Mouse (Mus musculus): Measurements from ENCODE around the gene Lsr. TPM values are rescaled to one million over a fixed set of nuclear protein-coding genes. Genes with fewer than 3 reads are reported as not detected.

Lsr gene
- not detected in 2 replicates for polyA plus RNA-seq (2011; ENCODE audit: insufficient read length, low read depth, missing spikeins)

- H3K27ac ChIP-seq (ENCODE audit: insufficient read depth, low read length), result no peak within 1 kb of the TSS
Observed at GRCm38 (mm10) chr7:30973251-30973500, at the start of gene Lsr. Gene Lsr, minus strand, starts transcription at chr7:30973464.

DNA sequence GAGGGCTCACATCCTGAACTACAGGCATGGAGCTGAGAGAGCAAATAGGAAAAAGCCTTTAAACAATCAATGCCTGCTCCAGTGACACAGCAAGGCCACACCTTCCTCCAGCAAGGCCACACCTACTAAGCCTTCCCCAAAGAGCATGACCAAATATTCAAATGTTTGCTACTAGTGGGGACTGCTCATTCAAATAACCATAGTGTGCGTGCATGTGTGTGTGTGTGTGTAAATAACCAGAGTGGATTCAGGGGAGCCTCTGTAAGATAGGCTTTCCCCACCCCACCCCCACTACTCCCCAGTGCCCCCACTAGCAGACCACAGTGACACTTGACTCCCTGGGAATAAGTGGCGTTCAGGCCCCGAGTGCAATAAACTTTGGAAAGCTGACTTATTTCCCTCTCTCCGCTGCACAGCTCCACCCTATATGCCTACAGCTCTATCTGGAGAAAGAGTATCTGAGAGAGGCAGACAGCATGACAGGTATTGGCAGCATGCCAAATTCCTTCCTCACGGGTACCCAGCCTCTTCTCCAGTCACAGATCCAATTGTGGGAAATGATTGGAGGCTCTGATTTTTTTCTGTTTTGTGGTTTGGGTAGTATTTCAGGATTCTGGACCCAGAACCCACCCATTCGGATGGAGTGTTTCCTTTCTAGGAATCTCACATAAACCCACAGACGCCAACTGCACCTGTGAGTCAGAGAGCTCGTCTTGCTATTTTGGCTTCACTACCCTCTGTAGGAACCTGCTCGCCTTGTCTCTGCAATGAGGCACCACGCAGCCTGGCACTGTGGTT lies 44.0 kb upstream of the Lsr start:
- no peak overlapping the region for H3K27ac ChIP-seq (ENCODE audit: insufficient read depth, low read length)
- H3K4me1 ChIP-seq (ENCODE audit: control insufficient read depth, insufficient read depth, low read length), result peaks cover 3% of the 10 kb centered on the region
- no peak for TF ChIP-seq POLR2A (IDR thresholded peaks at IDR 0.05; ENCODE audit: low read depth, low read length)
- TF ChIP-seq CTCF (IDR thresholded peaks at IDR 0.05; ENCODE audit: borderline replicate concordance, insufficient read depth, low read length), result no peak
- no peak overlapping the region for H3K4me3 ChIP-seq (ENCODE audit: insufficient read depth, low read length)

More at GRCm38 (mm10) chr7:30973251-30973500, at the start of gene Lsr:
- no peak for TF ChIP-seq CTCF (IDR thresholded peaks at IDR 0.05; ENCODE audit: borderline replicate concordance, insufficient read depth, low read length)
- H3K4me3 ChIP-seq (ENCODE audit: insufficient read depth, low read length), result peak within 1 kb of the TSS; percentile 34
- no peaks in the 10 kb centered on the region for H3K4me1 ChIP-seq (ENCODE audit: control insufficient read depth, insufficient read depth, low read length)

DNA sequence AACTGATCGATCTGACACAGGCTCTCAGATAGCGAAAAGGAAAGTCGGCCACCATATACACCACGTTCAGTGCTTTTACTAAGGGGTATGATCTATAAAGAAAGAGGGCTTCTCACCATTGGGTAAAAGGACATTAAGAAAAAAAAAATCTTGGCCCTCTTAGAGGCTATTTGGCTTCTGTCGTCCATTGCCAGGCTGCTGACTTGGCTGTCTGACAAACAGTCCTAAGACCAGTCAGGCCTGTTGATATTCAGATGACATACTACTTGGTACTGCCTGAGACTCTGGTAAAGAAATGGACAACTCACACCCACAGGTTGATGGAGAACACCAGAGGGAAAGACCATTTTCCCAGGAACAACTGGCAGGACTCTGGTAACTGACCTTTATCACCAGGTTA lies 39.7 kb upstream of the Lsr start:
- H3K4me3 ChIP-seq (ENCODE audit: insufficient read depth, low read length), result no peak overlapping the region
- no peak for TF ChIP-seq POLR2A (IDR thresholded peaks at IDR 0.05; ENCODE audit: low read depth, low read length)
- TF ChIP-seq CTCF (IDR thresholded peaks at IDR 0.05; ENCODE audit: borderline replicate concordance, insufficient read depth, low read length), result no peak
- H3K4me1 ChIP-seq (ENCODE audit: control insufficient read depth, insufficient read depth, low read length), result peaks cover 3% of the 10 kb centered on the region
- no peak overlapping the region for H3K27ac ChIP-seq (ENCODE audit: insufficient read depth, low read length)

- TF ChIP-seq POLR2A (IDR thresholded peaks at IDR 0.05; ENCODE audit: low read depth, low read length) (no peak), CTCF (IDR thresholded peaks at IDR 0.05; ENCODE audit: borderline replicate concordance, insufficient read depth, low read length) (no peak)
- no peak overlapping the region for H3K4me3 ChIP-seq (ENCODE audit: insufficient read depth, low read length)
- H3K4me1 ChIP-seq (ENCODE audit: control insufficient read depth, insufficient read depth, low read length), result no peaks in the 10 kb centered on the region; the same call in 1 of the 2 replicates
- no peak overlapping the region for H3K27ac ChIP-seq (ENCODE audit: insufficient read depth, low read length)
Observed at GRCm38 (mm10) chr7:31008889-31009288, 35.6 kb upstream of the Lsr start.

DNA sequence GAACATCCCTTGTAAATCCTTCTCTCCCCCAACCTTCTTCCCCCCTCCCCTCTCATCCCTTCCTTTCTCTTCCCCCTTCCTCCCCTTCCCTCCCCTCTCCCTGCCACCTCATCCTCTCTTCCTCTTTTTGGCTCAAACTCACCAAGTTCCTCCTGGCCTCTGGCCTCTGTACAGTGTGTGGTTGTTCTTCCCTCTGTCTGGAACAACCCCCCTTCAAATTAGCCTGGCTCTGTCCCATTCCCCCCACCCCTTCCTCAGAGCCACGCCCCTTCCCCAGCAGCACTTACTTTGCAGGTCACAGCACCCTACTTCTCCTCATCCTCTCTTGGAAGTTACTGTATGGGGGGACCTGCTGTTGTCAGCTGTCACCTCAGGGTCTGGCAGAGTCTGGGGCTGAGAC lies 34.9 kb upstream of the Lsr start:
- no peak overlapping the region for H3K4me3 ChIP-seq (ENCODE audit: insufficient read depth, low read length)
- H3K27ac ChIP-seq (ENCODE audit: insufficient read depth, low read length), result no peak overlapping the region
- H3K4me1 ChIP-seq (ENCODE audit: control insufficient read depth, insufficient read depth, low read length), result no peaks in the 10 kb centered on the region; the same call in 1 of the 2 replicates
- TF ChIP-seq CTCF (IDR thresholded peaks at IDR 0.05; ENCODE audit: borderline replicate concordance, insufficient read depth, low read length) (no peak), POLR2A (IDR thresholded peaks at IDR 0.05; ENCODE audit: low read depth, low read length) (no peak)

DNA sequence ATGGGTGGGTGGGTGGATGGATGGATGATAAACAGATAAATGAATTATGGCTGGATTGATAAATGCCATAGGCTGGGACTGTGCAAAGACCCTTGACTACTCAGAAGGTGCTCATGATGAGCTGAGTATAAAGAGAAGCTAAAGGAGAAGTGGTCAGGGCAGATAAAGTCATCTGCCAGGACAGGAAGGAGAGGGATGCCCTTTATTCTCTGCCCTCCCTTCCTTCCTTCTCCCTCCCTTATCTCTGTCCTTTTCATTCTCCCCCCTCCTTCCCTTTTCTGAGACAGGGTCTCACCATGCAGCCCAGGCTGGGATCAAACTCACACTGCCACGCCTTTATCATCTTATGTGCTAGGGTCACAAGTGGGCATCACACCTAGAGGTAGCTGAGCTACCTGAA lies 34.5 kb upstream of the Lsr start:
- Histone ChIP-seq H3K27ac (ENCODE audit: insufficient read depth, low read length) (no peak overlapping the region), H3K4me3 (ENCODE audit: insufficient read depth, low read length) (no peak overlapping the region), H3K4me1 (ENCODE audit: control insufficient read depth, insufficient read depth, low read length) (no peaks in the 10 kb centered on the region; the same call in 1 of the 2 replicates)
- TF ChIP-seq POLR2A (IDR thresholded peaks at IDR 0.05; ENCODE audit: low read depth, low read length) (no peak), CTCF (IDR thresholded peaks at IDR 0.05; ENCODE audit: borderline replicate concordance, insufficient read depth, low read length) (no peak)

GRCm38 (mm10) chr7:31002650-31003049 lies 29.4 kb upstream of the Lsr start:
- Histone ChIP-seq H3K4me1 (ENCODE audit: control insufficient read depth, insufficient read depth, low read length) (peaks cover 9% of the 10 kb centered on the region), H3K4me3 (ENCODE audit: insufficient read depth, low read length) (no peak overlapping the region), H3K27ac (ENCODE audit: insufficient read depth, low read length) (no peak overlapping the region)
- TF ChIP-seq POLR2A (IDR thresholded peaks at IDR 0.05; ENCODE audit: low read depth, low read length) (no peak), CTCF (IDR thresholded peaks at IDR 0.05; ENCODE audit: borderline replicate concordance, insufficient read depth, low read length) (no peak)

DNA sequence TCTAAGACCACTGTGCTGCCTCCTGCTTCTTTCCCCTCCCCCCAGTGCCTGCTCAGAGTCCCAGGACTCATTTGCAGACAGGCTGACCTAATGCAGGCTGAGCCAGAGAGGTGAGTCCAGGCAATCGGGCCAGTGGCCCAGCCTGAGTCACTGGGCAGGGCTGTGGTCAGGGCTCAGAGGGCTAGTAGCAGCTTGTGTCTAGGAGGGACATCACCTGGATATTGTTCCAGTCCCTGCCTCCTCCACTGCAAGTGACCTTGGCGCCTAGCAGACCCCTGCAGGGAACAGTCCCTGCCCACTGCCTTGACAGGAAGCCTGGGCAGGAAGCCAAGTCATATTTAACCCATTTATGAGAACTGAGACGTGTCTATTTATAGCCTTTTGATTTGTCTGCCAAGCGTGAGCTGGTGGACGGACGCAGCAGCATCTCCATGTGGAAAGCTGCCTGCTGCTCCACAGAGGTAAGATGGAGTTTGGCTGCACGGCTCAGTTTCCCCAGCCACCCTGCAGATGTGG lies 27.3 kb upstream of the Lsr start:
- TF ChIP-seq POLR2A (IDR thresholded peaks at IDR 0.05; ENCODE audit: low read depth, low read length), result no peak
- TF ChIP-seq CTCF (IDR thresholded peaks at IDR 0.05; ENCODE audit: borderline replicate concordance, insufficient read depth, low read length), result no peak
- Histone ChIP-seq H3K27ac (ENCODE audit: insufficient read depth, low read length) (no peak overlapping the region), H3K4me3 (ENCODE audit: insufficient read depth, low read length) (no peak overlapping the region), H3K4me1 (ENCODE audit: control insufficient read depth, insufficient read depth, low read length) (peaks cover 9% of the 10 kb centered on the region)

- Histone ChIP-seq H3K27ac (ENCODE audit: insufficient read depth, low read length) (no peak overlapping the region), H3K4me3 (ENCODE audit: insufficient read depth, low read length) (no peak overlapping the region), H3K4me1 (ENCODE audit: control insufficient read depth, insufficient read depth, low read length) (peaks cover 9% of the 10 kb centered on the region)
- no peak for TF ChIP-seq POLR2A (IDR thresholded peaks at IDR 0.05; ENCODE audit: low read depth, low read length)
Observed at GRCm38 (mm10) chr7:30996491-30996890, 23.2 kb upstream of the Lsr start.

DNA sequence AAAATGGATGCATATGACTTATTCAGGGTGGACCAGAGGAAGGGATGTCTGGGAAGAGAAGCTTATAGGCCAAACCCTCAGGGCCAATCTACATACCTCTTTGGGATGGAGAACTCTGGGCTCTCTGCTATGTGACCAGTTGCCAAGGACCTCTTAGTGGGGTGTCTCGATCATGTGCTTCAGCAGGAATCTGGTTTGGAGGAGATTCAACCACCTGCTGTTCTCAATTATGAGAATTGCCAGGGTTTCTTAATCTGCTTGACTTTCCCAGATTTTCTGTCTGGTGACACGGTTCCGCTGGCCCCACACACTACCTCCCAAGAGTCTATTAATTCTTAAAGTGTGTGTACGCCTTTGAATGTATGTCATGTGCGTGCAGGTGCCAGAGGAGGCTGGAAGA lies 20.7 kb upstream of the Lsr start:
- Histone ChIP-seq H3K27ac (ENCODE audit: insufficient read depth, low read length) (no peak overlapping the region), H3K4me1 (ENCODE audit: control insufficient read depth, insufficient read depth, low read length) (no peaks in the 10 kb centered on the region), H3K4me3 (ENCODE audit: insufficient read depth, low read length) (no peak overlapping the region)
- no peak for TF ChIP-seq CTCF (IDR thresholded peaks at IDR 0.05; ENCODE audit: borderline replicate concordance, insufficient read depth, low read length)
- no peak for TF ChIP-seq POLR2A (IDR thresholded peaks at IDR 0.05; ENCODE audit: low read depth, low read length)
